Mouse (Mus musculus) G1E (cell line): Measurements from ENCODE around the gene Stat4.

ENCODE experiments used
- CTCF ChIP-seq: IDR thresholded peaks from 2 replicates; pipeline ENCODE4 v1.5.1; 2012; ENCODE audit warnings: low read depth, low read length, inconsistent platforms, mixed read lengths
- GATA1 ChIP-seq: IDR thresholded peaks from 2 replicates; pipeline ENCODE4 v1.6.1; 2012; ENCODE audit warnings: borderline replicate concordance, low read length, inconsistent platforms, mixed read lengths
- GATA2 ChIP-seq: IDR thresholded peaks from 2 replicates; pipeline ENCODE4 v1.6.1; 2012; ENCODE audit warnings: low read depth, low read length, inconsistent platforms, borderline replicate concordance
- POLR2AphosphoS5 ChIP-seq: IDR thresholded peaks from 2 replicates; pipeline ENCODE4 v1.6.1; 2012; ENCODE audit warnings: low read depth, low read length, inconsistent platforms; ENCODE audit not compliant: insufficient replicate concordance
- TAL1 ChIP-seq: conservative IDR thresholded peaks from 2 replicates; pipeline ENCODE4 v1.6.1; 2012; ENCODE audit warnings: low read depth, low read length, inconsistent platforms, mixed read lengths

GRCm38 (mm10) chr1:52087128-52087527, 100.2 kb downstream of the Stat4 start:
- TF ChIP-seq CTCF (no peak), TAL1 (no peak), GATA2 (no peak), GATA1 (no peak), POLR2AphosphoS5 (no peak)
